Mouse (Mus musculus) myocyte (in vitro differentiated cells): ENCODE measurements around the gene Tcap.

ENCODE experiments used
- E2F4 ChIP-seq: IDR thresholded peaks from one replicate; pipeline ENCODE4 v1.6.1; 2011; ENCODE audit warnings: mild to moderate bottlenecking, control low read depth, moderate library complexity; ENCODE audit not compliant: insufficient read depth
- MAX ChIP-seq: IDR thresholded peaks from one replicate; pipeline ENCODE4 v1.6.1; 2011; ENCODE audit warnings: low read depth, mild to moderate bottlenecking, control low read depth
- MYOG ChIP-seq, 3 experiments: IDR thresholded peaks; one replicate each; pipeline ENCODE4 v1.6.1; 2011; ENCODE audit warnings: control low read depth in 2 of 3, low read depth in 2 of 3, mild to moderate bottlenecking in 2 of 3; ENCODE audit not compliant: insufficient read length in 2 of 3, control insufficient read depth in 1 of 3, insufficient read depth in 1 of 3
- POLR2A ChIP-seq: IDR thresholded peaks from one replicate; pipeline ENCODE4 v1.6.1; 2011; ENCODE audit warnings: low read depth, mild to moderate bottlenecking, control low read depth, moderate library complexity; ENCODE audit not compliant: insufficient read length
- POLR2AphosphoS2 ChIP-seq: IDR thresholded peaks from one replicate; pipeline ENCODE4 v1.6.1; 2011; ENCODE audit warnings: low read depth, control low read depth; ENCODE audit not compliant: insufficient read length
- SRF ChIP-seq: IDR thresholded peaks from one replicate; pipeline ENCODE4 v1.6.1; 2011; ENCODE audit warnings: low read depth; ENCODE audit not compliant: control insufficient read depth, insufficient read length
- TCF12 ChIP-seq: IDR thresholded peaks from one replicate; pipeline ENCODE4 v1.6.1; 2011; ENCODE audit warnings: mild to moderate bottlenecking, control low read depth; ENCODE audit not compliant: poor library complexity, insufficient read depth, severe bottlenecking
- USF1 ChIP-seq: IDR thresholded peaks from one replicate; pipeline ENCODE4 v1.6.1; 2011; ENCODE audit warnings: low read depth, mild to moderate bottlenecking, control low read depth, moderate library complexity

- no peak for TF ChIP-seq TCF12
- TF ChIP-seq POLR2A = no peak
- no peak for TF ChIP-seq POLR2AphosphoS2
- no peak for TF ChIP-seq USF1
- TF ChIP-seq SRF = no peak
- no peak for TF ChIP-seq MAX
- no peak for TF ChIP-seq E2F4
- no peak for TF ChIP-seq MYOG (IDR thresholded peaks at IDR 0.05; ENCODE audit: control insufficient read depth in 1 of 3, insufficient read depth in 1 of 3, insufficient read length in 2 of 3, low read depth in 2 of 3)
Measured at GRCm38 (mm10) chr11:98338507-98338961, 45.1 kb upstream of the Tcap start.
